Mouse (Mus musculus) myocyte (in vitro differentiated cells): Measurements from ENCODE around the gene Dusp28.

Source experiments
- POLR2A ChIP-seq: IDR thresholded peaks from one replicate; pipeline ENCODE4 v1.6.1; 2011; ENCODE audit warnings: low read depth, mild to moderate bottlenecking, control low read depth, moderate library complexity; ENCODE audit not compliant: insufficient read length
- TCF12 ChIP-seq: IDR thresholded peaks from one replicate; pipeline ENCODE4 v1.6.1; 2011; ENCODE audit warnings: mild to moderate bottlenecking, control low read depth; ENCODE audit not compliant: poor library complexity, insufficient read depth, severe bottlenecking

DNA sequence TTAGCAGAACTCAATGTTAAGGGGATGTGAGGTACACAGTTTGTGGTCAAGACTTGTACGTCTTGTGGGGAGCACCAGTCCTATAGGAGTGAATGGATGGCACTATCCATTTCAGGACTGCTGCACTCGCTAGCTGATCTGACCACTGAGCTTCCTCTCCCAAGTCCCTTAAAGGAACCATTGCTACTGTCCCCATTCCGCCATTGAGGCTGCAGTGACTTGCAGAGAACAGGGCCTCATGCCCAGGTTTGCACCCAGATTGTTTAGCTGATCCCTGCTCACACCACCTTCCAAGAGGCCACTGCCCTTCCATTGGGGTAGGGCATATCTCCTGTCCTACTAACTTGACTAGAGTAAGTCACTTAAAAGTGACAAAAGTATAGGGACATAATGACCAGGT lies 1.9 kb downstream of the Dusp28 start:
- TF ChIP-seq POLR2A (no peak), TCF12 (no peak)
